Mouse (Mus musculus) embryonic fibroblast, embryonic 13.5 days (primary cell): ENCODE measurements around the gene Kcnj14.

ENCODE experiments used
- CTCF ChIP-seq: IDR thresholded peaks from 2 replicates; pipeline ENCODE4 v1.5.1; 2011; ENCODE audit warnings: mild to moderate bottlenecking, control low read depth, low read length, moderate library complexity, borderline replicate concordance; ENCODE audit not compliant: insufficient read depth
- POLR2A ChIP-seq: IDR thresholded peaks from 2 replicates; pipeline ENCODE4 v1.6.1; 2011; ENCODE audit warnings: low read depth, mild to moderate bottlenecking, control low read depth, low read length, moderate library complexity

DNA sequence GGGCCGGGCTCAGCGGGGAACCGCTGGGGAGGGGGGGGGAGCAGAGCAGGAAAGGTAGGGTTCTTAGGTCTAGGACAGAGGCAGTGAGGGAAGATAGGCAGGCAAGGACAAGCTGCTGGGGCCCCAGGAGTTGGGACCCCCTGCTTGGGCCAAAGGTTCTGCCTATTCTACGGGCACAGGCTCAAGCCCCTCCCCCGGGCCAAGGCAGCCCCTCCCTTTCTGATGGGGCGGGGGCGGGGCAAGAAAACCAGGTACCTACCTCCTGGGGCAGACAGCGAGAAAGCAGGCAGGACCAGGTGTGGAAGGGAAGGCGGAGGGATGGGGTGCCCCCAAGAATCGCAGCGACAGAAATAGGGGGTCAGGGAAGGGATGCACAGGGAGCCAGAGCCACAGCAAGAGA is 16.1 kb downstream of the Kcnj14 start:
- TF ChIP-seq CTCF (no peak), POLR2A (no peak)
